Mouse (Mus musculus) small intestine, adult 2 months (tissue): ENCODE data around the gene Slc36a2.

ENCODE experiments used
- CTCF ChIP-seq: fragments of 200-500 bp; IDR thresholded peaks from 2 replicates; pipeline ENCODE4 v1.5.1; 2012; ENCODE audit warnings: low read depth, mild to moderate bottlenecking, control low read depth, inconsistent platforms, low read length, moderate library complexity, mixed read lengths; ENCODE audit not compliant: insufficient replicate concordance, insufficient read length; ENCODE audit errors: extremely low read depth
- POLR2A ChIP-seq: fragments of 200-500 bp; IDR thresholded peaks from 2 replicates; pipeline ENCODE4 v1.6.1; 2012; ENCODE audit warnings: low read depth, mild to moderate bottlenecking, control low read depth, inconsistent platforms, low read length, moderate library complexity

- TF ChIP-seq POLR2A = no peak
- no peak for TF ChIP-seq CTCF
Observed at GRCm38 (mm10) chr11:55168914-55169313, 16.0 kb downstream of the Slc36a2 start.
